Mouse (Mus musculus) cortical plate, adult 2 months (tissue): ENCODE measurements at regions not wholly inside any gene's neighbourhood (a gene's known extent, or its start where the extent isn't known, plus 50 kb on each side); places are given as distances from the start of the nearest gene placed in this dataset.

Source experiments
- H3K27ac ChIP-seq: fragments of 200-500 bp; 2 replicates; pipeline ENCODE4 v1.5.1; 2012; ENCODE audit warnings: low read length, control low read depth, inconsistent platforms; ENCODE audit not compliant: insufficient read depth
- H3K4me1 ChIP-seq: fragments of 200-500 bp; 2 replicates; pipeline ENCODE4 v1.6.1; 2011; ENCODE audit warnings: low read length; ENCODE audit not compliant: control insufficient read depth, insufficient read depth
- H3K4me3 ChIP-seq: fragments of 200-500 bp; 2 replicates; pipeline ENCODE4 v1.5.1; 2011; ENCODE audit warnings: mild to moderate bottlenecking, low read length, control low read depth; ENCODE audit not compliant: insufficient read depth
- CTCF ChIP-seq: fragments of 200-500 bp; IDR thresholded peaks from 2 replicates; pipeline ENCODE4 v1.5.1; 2011; ENCODE audit warnings: mild to moderate bottlenecking, control low read depth, low read length; ENCODE audit not compliant: insufficient read depth; ENCODE audit errors: extremely low read depth
- POLR2A ChIP-seq: fragments of 200-500 bp; IDR thresholded peaks from 2 replicates; pipeline ENCODE4 v1.6.1; 2011; ENCODE audit warnings: mild to moderate bottlenecking, low read length, control low read depth; ENCODE audit not compliant: insufficient read depth; ENCODE audit errors: extremely low read depth

DNA sequence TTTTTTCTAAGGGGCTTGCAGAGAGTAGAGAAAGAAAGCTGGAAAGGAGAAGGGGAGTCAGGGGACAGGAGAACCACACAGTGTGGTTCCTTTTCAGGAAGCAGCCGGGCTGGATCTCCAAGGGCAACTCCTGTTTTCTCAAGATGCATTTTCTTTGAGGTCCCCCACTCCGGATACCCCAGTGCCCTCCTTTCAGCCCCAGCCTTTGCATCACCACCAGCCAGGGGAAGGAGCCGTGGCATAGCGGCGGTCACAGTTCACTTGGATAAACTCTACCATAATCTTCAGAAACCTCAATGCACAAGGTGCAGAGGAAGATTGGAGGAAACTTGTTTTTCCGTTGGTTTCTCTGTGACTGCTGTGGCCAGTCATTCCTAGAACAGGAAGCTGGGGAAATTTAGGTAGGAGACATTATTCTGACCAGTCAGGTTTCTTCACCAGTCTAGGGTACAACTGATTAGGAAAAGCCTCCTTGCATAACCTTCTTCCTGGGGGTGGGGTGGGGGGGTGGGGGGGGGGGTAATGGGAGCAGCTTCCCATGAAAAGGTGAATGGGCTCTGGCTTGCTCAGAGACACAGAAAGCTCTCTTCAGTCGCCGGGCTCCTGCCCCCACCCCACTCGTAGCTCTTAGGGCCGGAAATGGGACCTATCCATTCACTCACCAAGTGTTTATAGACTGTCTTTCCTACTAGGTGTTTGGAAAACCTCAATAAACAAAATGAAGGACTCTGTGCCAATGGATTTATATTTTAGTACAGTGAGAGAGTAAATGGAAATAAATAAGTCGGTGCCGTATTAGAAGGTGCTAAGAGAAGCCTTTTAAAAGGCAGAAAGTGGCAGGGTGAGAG, 196.6 kb downstream of the Gsdmc2 start:
- H3K4me3 ChIP-seq = no peak overlapping the region
- TF ChIP-seq POLR2A = no peak
- TF ChIP-seq CTCF = no peak
- H3K27ac ChIP-seq = no peak overlapping the region
- no peaks in the 10 kb centered on the region for H3K4me1 ChIP-seq

DNA sequence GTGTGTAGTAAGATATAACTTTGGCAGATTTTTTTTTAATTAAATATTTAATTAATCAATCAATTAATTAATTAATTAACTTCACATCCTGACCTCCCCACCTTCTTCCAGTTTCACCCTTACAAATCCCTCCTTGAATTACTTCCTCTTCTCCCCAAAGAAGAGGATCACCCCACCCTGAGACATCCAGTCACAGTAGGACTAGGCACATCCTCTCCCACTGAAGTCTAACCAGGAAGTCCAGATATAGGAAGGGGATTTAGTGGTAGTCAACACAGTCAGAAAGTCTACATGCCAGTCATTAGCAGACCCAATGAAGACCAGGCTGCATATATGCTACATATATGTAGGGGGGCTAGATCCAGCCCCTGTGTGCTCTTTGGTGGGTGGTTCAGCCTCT, 220.2 kb downstream of the Gsdmc2 start:
- no peak overlapping the region for H3K27ac ChIP-seq
- TF ChIP-seq CTCF (no peak), POLR2A (no peak)
- no peaks in the 10 kb centered on the region for H3K4me1 ChIP-seq
- no peak overlapping the region for H3K4me3 ChIP-seq

DNA sequence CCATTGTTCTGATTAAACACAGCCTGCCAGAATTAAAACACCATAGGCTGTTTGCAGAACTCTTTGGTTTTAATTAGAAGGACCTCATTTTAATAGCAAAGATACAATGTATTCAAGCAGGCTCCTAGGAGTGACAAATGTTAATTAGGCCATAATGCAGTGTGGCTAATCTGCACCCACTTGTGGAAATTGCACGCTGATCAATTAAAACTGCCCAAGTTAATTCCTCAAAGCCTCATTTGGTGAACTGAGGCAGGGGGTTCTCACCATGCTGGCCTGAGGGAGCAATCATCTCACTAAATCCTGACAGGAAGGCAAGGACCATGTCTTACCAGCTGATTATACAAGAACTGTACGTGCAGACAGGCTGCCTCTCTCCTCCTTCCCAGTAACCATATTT, 220.7 kb downstream of the Gsdmc2 start:
- H3K27ac ChIP-seq = no peak overlapping the region
- no peak for TF ChIP-seq POLR2A
- TF ChIP-seq CTCF = no peak
- no peaks in the 10 kb centered on the region for H3K4me1 ChIP-seq
- no peak overlapping the region for H3K4me3 ChIP-seq

DNA sequence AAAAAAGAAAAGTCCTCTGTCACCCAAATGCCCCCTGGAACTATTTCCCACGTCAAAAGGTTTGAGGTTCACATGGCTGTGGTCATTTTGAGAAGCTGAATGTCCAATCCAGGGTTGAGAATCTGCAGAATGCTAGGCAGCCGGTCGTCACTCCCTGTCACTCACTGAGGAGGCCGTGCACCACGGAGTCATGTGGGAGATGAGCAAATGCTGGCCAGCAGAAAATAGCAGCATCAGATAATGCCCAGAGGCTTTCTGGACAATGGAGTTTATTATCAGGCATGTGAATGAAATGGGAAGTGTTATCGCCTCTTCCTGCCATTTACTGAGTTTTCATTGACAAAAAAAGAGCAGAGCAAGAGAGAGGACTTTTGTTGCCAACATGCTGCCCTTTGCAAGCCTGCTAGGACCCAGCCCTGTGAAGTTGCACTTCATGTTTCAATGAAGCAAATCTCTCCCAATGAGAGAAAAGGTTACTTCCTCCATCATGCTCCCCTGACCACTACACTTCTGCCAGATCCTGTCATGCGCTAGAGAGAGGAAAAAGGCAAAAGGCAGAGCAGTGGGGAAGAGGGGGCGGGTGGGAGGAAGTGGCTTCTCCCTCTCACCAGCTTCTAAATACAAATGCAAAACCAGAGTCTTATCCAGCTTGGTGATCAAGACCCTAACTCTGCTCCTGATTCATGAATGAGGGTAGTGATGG, 228.3 kb downstream of the Gsdmc2 start:
- TF ChIP-seq CTCF (no peak), POLR2A (no peak)
- no peaks in the 10 kb centered on the region for H3K4me1 ChIP-seq
- H3K4me3 ChIP-seq = no peak overlapping the region
- H3K27ac ChIP-seq = no peak overlapping the region

DNA sequence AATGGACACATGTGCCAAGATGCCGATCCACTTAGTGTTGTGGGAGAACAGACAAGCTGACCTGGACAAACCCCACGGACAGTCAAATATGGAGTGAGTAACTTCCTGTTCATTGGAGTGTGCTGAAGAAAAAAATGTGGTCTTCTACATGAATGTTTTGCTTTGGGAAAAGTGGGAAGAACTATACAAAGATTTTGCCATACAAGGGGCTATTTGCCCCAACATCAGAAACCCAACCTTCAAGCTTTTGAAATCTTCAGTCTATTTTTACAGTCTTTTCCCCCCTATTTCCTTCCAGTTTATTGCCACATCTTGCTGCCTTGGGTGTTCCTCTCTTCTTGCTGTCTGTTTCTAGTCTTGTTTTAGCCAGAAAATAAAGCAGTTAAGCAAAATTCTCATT, 230.8 kb downstream of the Gsdmc2 start:
- TF ChIP-seq CTCF (no peak), POLR2A (no peak)

DNA sequence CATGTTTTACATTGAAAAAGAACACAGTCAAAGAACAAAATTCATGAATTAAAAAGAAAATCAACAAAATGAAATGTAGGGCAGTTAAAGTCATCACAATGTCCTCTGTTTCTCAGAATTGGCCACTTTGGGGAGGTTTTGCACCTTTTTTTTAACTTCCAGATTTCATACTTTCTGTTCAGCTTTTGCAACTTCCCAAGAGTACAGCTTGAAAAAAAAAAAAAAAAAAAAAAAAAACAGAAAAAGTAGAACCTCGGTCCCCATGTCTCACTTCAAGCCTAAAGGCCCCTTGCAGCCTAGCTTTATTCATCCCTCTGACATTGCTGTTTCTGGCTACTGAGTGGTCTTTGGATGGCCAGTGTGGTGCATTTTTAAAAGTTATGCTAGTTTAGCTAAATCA, 231.9 kb downstream of the Gsdmc2 start:
- no peak overlapping the region for H3K4me3 ChIP-seq
- TF ChIP-seq CTCF (no peak), POLR2A (no peak)
- no peaks in the 10 kb centered on the region for H3K4me1 ChIP-seq
- no peak overlapping the region for H3K27ac ChIP-seq

More for the DNA sequence above, 230.8 kb downstream of the Gsdmc2 start:
- Histone ChIP-seq H3K4me3 (no peak overlapping the region), H3K4me1 (no peaks in the 10 kb centered on the region), H3K27ac (no peak overlapping the region)

DNA sequence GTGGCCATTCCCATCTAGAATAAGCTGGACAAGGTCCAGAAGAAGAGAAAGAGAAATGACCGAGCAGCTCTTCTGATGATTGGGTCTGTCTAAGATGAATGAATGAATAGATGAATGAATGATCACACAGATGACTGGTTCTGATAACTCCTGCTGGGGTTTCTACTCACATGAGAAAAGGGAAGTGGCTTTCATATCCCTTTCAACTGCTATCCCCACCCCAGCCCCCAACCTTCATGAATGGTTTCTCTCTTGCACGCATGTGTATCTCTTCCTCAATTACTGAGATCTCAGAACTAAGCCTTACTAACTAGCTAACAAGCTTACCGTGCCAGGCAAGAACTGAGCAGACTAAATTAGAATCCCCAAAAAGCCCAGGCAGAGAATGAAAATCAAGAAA, 233.8 kb downstream of the Gsdmc2 start:
- no peak overlapping the region for H3K4me3 ChIP-seq
- TF ChIP-seq CTCF (no peak), POLR2A (no peak)
- H3K4me1 ChIP-seq = no peaks in the 10 kb centered on the region
- no peak overlapping the region for H3K27ac ChIP-seq

DNA sequence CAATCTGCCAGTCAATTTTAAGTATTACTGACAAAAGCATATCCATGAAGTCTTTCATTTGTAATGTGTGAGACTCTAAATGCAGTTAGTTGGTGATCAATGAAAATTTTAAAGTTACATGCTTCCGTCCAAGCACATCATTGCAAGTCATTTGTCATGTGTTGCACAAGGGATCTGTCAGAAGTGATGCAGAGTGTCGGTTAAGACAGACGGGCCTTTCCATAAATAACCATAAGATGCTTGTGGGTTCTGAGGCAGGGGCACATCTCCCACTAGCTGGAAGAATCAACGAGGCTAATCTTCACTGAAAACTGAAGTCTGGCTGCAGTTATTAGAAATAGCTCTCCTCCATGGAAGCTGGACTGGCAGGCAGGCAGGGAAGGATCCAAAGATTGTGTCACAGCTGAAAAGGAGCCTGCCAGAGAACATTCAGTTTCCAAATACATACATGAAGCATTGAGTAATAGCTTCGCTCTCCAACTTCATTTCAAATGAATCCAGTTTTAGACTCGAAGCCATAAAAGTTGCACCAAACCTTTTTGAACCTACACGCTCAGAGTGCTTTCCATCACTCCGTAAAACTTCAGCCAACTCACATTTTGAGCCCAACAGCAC, 241.8 kb downstream of the Gsdmc2 start:
- H3K27ac ChIP-seq = no peak overlapping the region
- H3K4me3 ChIP-seq = no peak overlapping the region
- no peaks in the 10 kb centered on the region for H3K4me1 ChIP-seq
- TF ChIP-seq CTCF (no peak), POLR2A (no peak)

DNA sequence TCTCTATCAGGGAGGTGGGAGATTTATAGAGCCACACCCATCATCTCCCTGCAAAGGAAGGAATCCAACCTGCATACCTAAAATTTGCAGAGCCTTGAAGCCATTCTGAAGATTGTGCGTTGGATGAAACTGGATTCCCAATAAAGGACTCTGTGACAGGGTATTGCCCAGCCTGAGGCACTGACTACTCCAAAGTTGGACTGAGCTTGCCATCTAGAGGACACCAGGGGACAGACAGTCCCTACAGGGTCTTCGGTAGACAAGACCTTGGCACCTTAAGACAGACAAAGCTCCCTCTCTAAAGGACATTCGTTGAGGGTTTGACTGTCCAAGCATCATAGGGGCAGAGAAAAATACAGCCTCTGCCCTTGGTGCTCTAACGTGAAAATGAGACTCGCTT, 243.4 kb downstream of the Gsdmc2 start:
- Histone ChIP-seq H3K4me3 (no peak overlapping the region), H3K27ac (no peak overlapping the region), H3K4me1 (no peaks in the 10 kb centered on the region)
- peak; percentile 66 for TF ChIP-seq CTCF
- no peak for TF ChIP-seq POLR2A
